Mouse (Mus musculus) natural killer cell, adult 2 months (primary cell): ENCODE results near the gene Ube2e3.
A peak's percentile ranks its signal among the peaks of the same experiment; 100 is the strongest.

Source experiments
- DNase-seq, 2 experiments: peaks; one replicate each; pipeline ENCODE4 v3.0.0; 2022; ENCODE audit warnings: low spot score in 2 of 2

The Ube2e3 gene

GRCm38 (mm10) chr2:78867726-78868510 lies at the start of gene Ube2e3:
Gene Ube2e3 (plus strand): TSS chr2:78868124.
- no peak for DNase-seq

GRCm38 (mm10) chr2:78829887-78830286 lies 38.0 kb upstream of the Ube2e3 start:
- no peak for DNase-seq

- no peak for DNase-seq
Observed at GRCm38 (mm10) chr2:78841494-78842224, 26.3 kb upstream of the Ube2e3 start.

GRCm38 (mm10) chr2:78844365-78844764 lies 23.6 kb upstream of the Ube2e3 start:
- no peak for DNase-seq

GRCm38 (mm10) chr2:78845274-78845673 lies 22.6 kb upstream of the Ube2e3 start:
- no peak for DNase-seq

GRCm38 (mm10) chr2:78845717-78846116 lies 22.2 kb upstream of the Ube2e3 start:
- DNase-seq = no peak

- DNase-seq = no peak
Observed at GRCm38 (mm10) chr2:78854315-78854714, 13.6 kb upstream of the Ube2e3 start.

GRCm38 (mm10) chr2:78858628-78859027 lies 9.3 kb upstream of the Ube2e3 start:
- DNase-seq = no peak

GRCm38 (mm10) chr2:78859266-78860087 lies 8.4 kb upstream of the Ube2e3 start:
- DNase-seq = no peak

GRCm38 (mm10) chr2:78860088-78860372 lies 7.9 kb upstream of the Ube2e3 start:
- peak; percentile 23 to 38 for DNase-seq

- DNase-seq = no peak
Observed at GRCm38 (mm10) chr2:78864116-78864515, 3.8 kb upstream of the Ube2e3 start.

- DNase-seq = no peak
Observed at GRCm38 (mm10) chr2:78864866-78865265, 3.1 kb upstream of the Ube2e3 start.

GRCm38 (mm10) chr2:78868511-78868854 lies 559 bp downstream of the Ube2e3 start:
- peak; percentile 95 to 96 for DNase-seq

GRCm38 (mm10) chr2:78868951-78869720 lies 1.2 kb downstream of the Ube2e3 start:
- DNase-seq = peak; percentile 61 to 74

GRCm38 (mm10) chr2:78869721-78870442 lies 2.0 kb downstream of the Ube2e3 start:
- DNase-seq = no peak

- DNase-seq = peak; percentile 6 to 21
Observed at GRCm38 (mm10) chr2:78870443-78871025, 2.6 kb downstream of the Ube2e3 start.

- DNase-seq = peak; percentile 14 to 34
Observed at GRCm38 (mm10) chr2:78871971-78872860, 4.3 kb downstream of the Ube2e3 start.

- DNase-seq = no peak
Observed at GRCm38 (mm10) chr2:78873946-78874345, 6.0 kb downstream of the Ube2e3 start.

- no peak for DNase-seq
Observed at GRCm38 (mm10) chr2:78876002-78876401, 8.1 kb downstream of the Ube2e3 start.

GRCm38 (mm10) chr2:78882068-78882467 lies 14.1 kb downstream of the Ube2e3 start:
- no peak for DNase-seq
